Mouse (Mus musculus): ENCODE results near the gene Foxe3. TPM values are rescaled to one million over a fixed set of nuclear protein-coding genes. Genes with fewer than 3 reads are reported as not detected.

Gene Foxe3
- polyA plus RNA-seq, 1 experiment from 2014 or later, result not detected

DNA sequence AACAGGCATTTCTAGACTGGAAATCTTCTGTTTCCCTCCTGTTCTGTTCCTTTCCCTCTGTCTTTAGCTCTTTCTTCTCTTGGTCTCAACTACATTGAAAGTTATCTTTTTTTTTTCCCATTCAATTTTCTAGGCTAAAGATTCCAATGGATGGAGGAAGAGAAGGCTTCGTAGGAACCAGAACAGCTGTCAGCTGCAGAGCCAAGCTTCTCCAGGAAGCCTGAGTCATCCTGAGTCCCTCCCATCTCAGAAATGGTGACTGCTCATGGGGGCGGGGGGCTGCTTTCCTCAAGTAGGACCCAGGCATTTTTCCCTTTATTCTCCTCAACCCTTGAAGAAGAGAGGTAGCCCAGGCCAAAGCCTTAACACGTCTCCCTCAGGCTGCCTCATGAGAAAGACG lies 9.8 kb downstream of the Foxe3 start:
- H3K4me2 ChIP-seq, result no peak overlapping the region
- H3K4me1 ChIP-seq, result 0 out of 2 replicates have a peak, but pooled peaks cover 3% of the 10 kb centered on the region
- ATAC-seq (ENCODE audit: extremely low read depth, insufficient number of reproducible peaks, low FRiP score, low TSS enrichment), result no peak
- H3K9me3 ChIP-seq, result no peaks in the 10 kb centered on the region
- peaks cover 89% of the 10 kb centered on the region for H3K27me3 ChIP-seq (replicated peaks)
- WGBS, result 32% methylated on average over 4 of the region's 4 CpGs
- no peak overlapping the region for H3K27ac ChIP-seq (replicated peaks)
- no peak overlapping the region for H3K4me3 ChIP-seq
- H3K36me3 ChIP-seq, result no peaks in the 10 kb centered on the region
- H3K9ac ChIP-seq, result no peak overlapping the region

- H3K27ac ChIP-seq (replicated peaks), result no peak overlapping the region
- H3K4me3 ChIP-seq, result no peak overlapping the region
- no peak overlapping the region for H3K4me2 ChIP-seq
- peaks cover 97% of the 10 kb centered on the region for H3K27me3 ChIP-seq (replicated peaks)
- H3K9me3 ChIP-seq, result no peaks in the 10 kb centered on the region
- H3K9ac ChIP-seq, result no peak overlapping the region
- H3K4me1 ChIP-seq, result peaks cover 12% of the 10 kb centered on the region
- no peaks in the 10 kb centered on the region for H3K36me3 ChIP-seq
- no peak for ATAC-seq (ENCODE audit: extremely low read depth, insufficient number of reproducible peaks, low FRiP score, low TSS enrichment)
- 2% methylated on average over 13 of the region's 13 CpGs for WGBS
Observed at GRCm38 (mm10) chr4:114913594-114913962, 12.2 kb downstream of the Foxe3 start.

DNA sequence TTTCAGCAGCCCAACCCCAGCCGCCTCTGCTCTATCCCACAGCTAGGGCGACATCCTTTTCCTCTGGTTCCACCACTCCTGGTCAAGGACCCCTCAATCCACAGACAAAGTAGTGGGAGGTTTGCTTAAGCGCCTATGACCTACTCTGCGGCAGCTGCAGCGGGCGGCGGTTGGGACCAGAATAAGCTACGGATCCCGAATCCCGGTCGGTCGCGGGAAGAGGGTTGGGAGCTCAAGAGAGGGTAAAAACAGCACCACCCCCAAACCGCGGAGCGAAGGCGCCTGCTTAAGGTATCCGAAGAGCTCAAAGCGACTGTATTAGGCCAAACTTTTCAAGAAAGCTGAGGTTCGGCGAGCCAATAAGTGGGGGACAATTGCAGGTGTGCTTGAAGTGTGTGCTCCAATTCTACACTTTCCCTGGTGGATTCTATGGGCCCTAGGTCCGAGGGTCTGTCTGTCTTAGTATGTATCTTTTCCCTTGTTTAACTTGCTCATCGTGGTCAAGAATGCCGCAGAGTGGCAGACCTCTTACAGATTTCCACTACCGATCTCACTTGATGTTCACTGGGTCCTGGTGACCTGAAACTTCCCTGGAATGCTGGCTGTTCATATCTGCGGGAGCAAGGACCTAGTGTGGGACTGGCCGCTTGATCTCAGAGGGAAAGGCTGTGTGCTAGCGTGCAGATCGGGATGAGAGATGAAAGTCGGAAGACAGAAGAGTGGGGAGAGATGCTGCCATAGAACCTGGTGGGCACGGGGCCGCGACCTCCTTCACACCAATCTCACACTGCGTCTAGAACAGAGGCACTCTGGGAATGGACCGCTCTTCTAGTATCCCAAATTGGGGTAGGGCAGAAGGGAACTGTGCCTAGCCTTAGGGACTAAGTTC lies 12.9 kb downstream of the Foxe3 start:
- Histone ChIP-seq H3K4me2 (no peak overlapping the region), H3K9me3 (no peaks in the 10 kb centered on the region), H3K27ac (replicated peaks) (no peak overlapping the region), H3K9ac (no peak overlapping the region), H3K4me3 (no peak overlapping the region), H3K36me3 (no peaks in the 10 kb centered on the region), H3K27me3 (replicated peaks) (peaks cover 97% of the 10 kb centered on the region), H3K4me1 (peaks cover 19% of the 10 kb centered on the region)
- 5% methylated on average over 35 of the region's 35 CpGs for WGBS
- no peak for ATAC-seq (ENCODE audit: extremely low read depth, insufficient number of reproducible peaks, low FRiP score, low TSS enrichment)

DNA sequence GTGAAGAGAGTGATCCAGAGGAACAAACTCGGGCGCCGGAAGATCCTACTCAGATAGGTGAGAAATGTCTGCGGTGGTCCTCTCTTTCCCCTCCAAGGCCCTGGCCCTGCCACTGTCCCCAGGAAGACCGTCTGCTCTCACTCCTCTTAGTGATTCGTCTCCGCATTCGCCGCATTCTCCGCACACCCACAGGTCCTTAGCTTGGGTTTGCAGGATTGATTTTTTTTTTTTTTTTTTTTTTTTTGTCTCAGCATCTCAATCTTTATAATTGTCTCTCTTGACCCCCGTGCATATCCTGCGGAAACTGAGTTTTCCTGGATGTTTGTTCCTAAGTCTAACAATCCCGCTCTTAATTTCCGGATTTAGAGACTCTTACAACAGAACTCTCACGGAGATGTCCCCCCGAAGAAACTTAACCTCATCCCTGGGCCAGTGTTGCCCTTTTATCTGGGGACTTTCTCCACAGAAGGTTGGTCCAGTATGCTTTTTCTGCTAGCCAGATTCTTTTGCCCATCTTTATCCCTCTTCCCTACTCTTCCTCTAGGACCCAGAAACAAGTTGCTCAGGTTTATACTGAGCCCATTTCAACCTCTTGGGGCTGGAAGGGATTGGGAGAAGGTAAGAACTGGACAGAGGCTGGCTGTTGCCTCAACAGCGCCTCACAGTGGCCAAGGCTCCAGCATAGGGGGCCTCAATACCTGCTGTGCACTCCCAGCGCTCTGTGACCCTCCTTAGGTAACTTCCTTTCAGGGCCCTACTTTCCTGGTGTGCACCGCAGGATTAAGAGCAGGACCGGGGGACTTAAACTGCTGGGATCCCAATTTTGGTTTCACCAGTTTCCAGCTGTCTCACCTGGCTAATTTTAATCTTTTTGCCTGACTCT lies 16.0 kb downstream of the Foxe3 start:
- Histone ChIP-seq H3K27ac (replicated peaks) (no peak overlapping the region), H3K9me3 (no peaks in the 10 kb centered on the region), H3K27me3 (replicated peaks) (peaks cover 100% of the 10 kb centered on the region), H3K4me3 (peak overlapping the region; percentile 61), H3K4me2 (peak overlapping the region; percentile 79), H3K9ac (peak overlapping the region; percentile 71), H3K36me3 (no peaks in the 10 kb centered on the region), H3K4me1 (peaks cover 30% of the 10 kb centered on the region)
- no peak for ATAC-seq (ENCODE audit: extremely low read depth, insufficient number of reproducible peaks, low FRiP score, low TSS enrichment)
- WGBS, result 3% methylated on average over 20 of the region's 20 CpGs

DNA sequence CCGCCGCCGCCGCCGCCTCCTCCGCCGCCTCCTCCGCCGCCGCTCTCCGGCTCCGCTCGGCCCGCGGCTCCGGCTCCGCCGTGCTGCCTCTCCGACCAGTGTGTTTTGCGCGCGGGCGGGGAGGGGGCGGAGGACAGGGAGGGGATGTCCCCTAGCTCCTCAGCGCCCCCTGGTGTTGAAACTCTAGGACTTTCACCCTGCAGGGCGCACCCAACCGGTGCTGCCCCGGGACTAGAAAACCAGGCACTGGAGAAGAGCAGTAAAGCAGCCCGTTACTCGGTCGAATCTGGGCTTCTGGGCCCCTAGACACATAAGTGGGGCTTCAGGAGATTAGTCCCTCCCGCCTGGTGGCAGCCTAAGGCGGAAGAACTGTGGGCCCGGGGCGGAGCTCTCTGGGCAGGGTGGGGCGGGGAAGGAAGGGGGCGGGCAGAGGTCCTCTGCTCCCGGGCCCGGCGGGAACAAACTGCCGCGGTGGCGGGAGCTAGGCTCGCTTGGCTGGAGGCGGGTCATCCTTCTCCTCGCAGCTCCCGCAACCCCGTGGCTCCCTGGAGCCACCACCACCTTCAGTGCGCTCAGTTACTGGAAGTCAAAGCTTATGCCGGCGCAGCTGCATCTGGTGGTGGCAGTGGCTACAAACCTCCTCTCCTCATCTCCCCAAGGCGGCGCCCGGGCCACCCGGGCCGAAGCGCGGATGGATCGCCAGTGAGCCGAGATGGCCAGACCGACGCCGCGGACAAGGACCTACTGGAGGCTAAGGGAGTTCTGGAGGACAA lies 16.8 kb downstream of the Foxe3 start, which contains the start of gene Foxd2:
Gene Foxd2 (minus strand): TSS at position 45 of the 773 bp plus-strand sequence.
- Histone ChIP-seq H3K9ac (peak within 1 kb of the TSS; percentile 71), H3K4me2 (peak within 1 kb of the TSS; percentile 79), H3K27ac (replicated peaks) (no peak within 1 kb of the TSS), H3K36me3 (no peaks in the 10 kb centered on the region), H3K4me3 (peak within 1 kb of the TSS; percentile 61), H3K9me3 (no peaks in the 10 kb centered on the region), H3K27me3 (replicated peaks) (peaks cover 100% of the 10 kb centered on the region), H3K4me1 (peaks cover 30% of the 10 kb centered on the region)
- under 1% methylated on average over 60 of the region's 64 CpGs for WGBS
- peak; percentile 56; the same call in 1 of the 2 replicates for ATAC-seq (ENCODE audit: extremely low read depth, insufficient number of reproducible peaks, low FRiP score, low TSS enrichment)

GRCm38 (mm10) chr4:114907951-114908828 lies 17.6 kb downstream of the Foxe3 start:
- H3K4me1 ChIP-seq, result peaks cover 27% of the 10 kb centered on the region
- peak overlapping the region; percentile 61 for H3K4me3 ChIP-seq
- WGBS, result under 1% methylated on average over 95 of the region's 103 CpGs
- H3K9me3 ChIP-seq, result no peaks in the 10 kb centered on the region
- H3K36me3 ChIP-seq, result no peaks in the 10 kb centered on the region
- peak overlapping the region; percentile 68 for H3K9ac ChIP-seq
- no peak overlapping the region for H3K27ac ChIP-seq (replicated peaks)
- H3K4me2 ChIP-seq, result peak overlapping the region; percentile 79
- peak; percentile 19; the same call in 1 of the 2 replicates for ATAC-seq (ENCODE audit: extremely low read depth, insufficient number of reproducible peaks, low FRiP score, low TSS enrichment)
- H3K27me3 ChIP-seq (replicated peaks), result peaks cover 100% of the 10 kb centered on the region

- Histone ChIP-seq H3K4me2 (peak overlapping the region; percentile 79), H3K4me1 (peaks cover 27% of the 10 kb centered on the region), H3K9ac (peak overlapping the region; percentile 68), H3K9me3 (no peaks in the 10 kb centered on the region), H3K36me3 (no peaks in the 10 kb centered on the region), H3K27ac (replicated peaks) (no peak overlapping the region), H3K27me3 (replicated peaks) (peaks cover 100% of the 10 kb centered on the region), H3K4me3 (peak overlapping the region; percentile 61)
- ATAC-seq (ENCODE audit: extremely low read depth, insufficient number of reproducible peaks, low FRiP score, low TSS enrichment), result no peak
- 2% methylated on average over 74 of the region's 74 CpGs for WGBS
Observed at GRCm38 (mm10) chr4:114907056-114907917, 18.5 kb downstream of the Foxe3 start.

GRCm38 (mm10) chr4:114905969-114906680 lies 19.7 kb downstream of the Foxe3 start:
- Histone ChIP-seq H3K4me3 (no peak overlapping the region), H3K36me3 (no peaks in the 10 kb centered on the region), H3K4me1 (peaks cover 30% of the 10 kb centered on the region), H3K9me3 (no peaks in the 10 kb centered on the region), H3K4me2 (no peak overlapping the region), H3K27me3 (replicated peaks) (peaks cover 100% of the 10 kb centered on the region), H3K9ac (no peak overlapping the region), H3K27ac (replicated peaks) (no peak overlapping the region)
- 16% methylated on average over 10 of the region's 10 CpGs for WGBS
- no peak for ATAC-seq (ENCODE audit: extremely low read depth, insufficient number of reproducible peaks, low FRiP score, low TSS enrichment)

DNA sequence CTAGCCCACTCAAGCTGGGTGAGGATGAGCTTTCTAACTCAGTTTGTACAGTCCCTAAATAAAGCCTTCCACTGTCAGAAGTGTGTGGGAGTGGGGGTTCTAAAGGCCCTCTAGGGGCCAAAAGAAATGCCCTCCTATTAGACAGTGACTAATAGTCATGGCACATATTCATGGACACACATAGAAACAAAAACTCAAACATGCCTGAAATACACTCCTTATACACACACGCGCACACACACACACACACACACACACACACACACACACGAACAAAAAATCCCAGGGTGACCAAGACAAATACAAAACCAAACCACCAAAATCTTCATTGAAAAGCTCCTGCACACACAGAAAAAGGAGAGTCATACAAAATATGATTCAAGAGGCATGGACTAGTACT lies 20.3 kb downstream of the Foxe3 start:
- H3K36me3 ChIP-seq, result no peaks in the 10 kb centered on the region

More for the DNA sequence above, 20.3 kb downstream of the Foxe3 start:
- no peak overlapping the region for H3K4me3 ChIP-seq
- no peak overlapping the region for H3K9ac ChIP-seq
- no peak for ATAC-seq (ENCODE audit: extremely low read depth, insufficient number of reproducible peaks, low FRiP score, low TSS enrichment)
- H3K9me3 ChIP-seq, result no peaks in the 10 kb centered on the region
- no peak overlapping the region for H3K4me2 ChIP-seq
- 45% methylated on average over 3 of the region's 3 CpGs for WGBS
- H3K27me3 ChIP-seq (replicated peaks), result peaks cover 100% of the 10 kb centered on the region
- peaks cover 30% of the 10 kb centered on the region for H3K4me1 ChIP-seq
- no peak overlapping the region for H3K27ac ChIP-seq (replicated peaks)

Measured in heart, embryonic 13.5 days (tissue).